7 mouse cellular contexts compared by ENCODE assay signal in genomic region chr17:28800281-28800670, GRCm38 (mm10). TPM values are rescaled to one million over a fixed set of nuclear protein-coding genes. Genes with fewer than 3 reads are reported as not detected.
DNase-seq lines count a peak whose midpoint lies in the region; ATAC-seq lines count a peak whose summit lies in the region.

No protein-coding gene starts in this region.

- H3K27ac ChIP-seq in neural tube, embryonic 15.5 days (replicated peaks), result peak overlapping the region; percentile 99

- H3K27me3 ChIP-seq in neural tube, embryonic 15.5 days (replicated peaks), result no peaks in the 10 kb centered on the region

- peak overlapping the region; percentile 96 for H3K9ac ChIP-seq in neural tube, embryonic 15.5 days (replicated peaks)

- H3K36me3 ChIP-seq in neural tube, embryonic 15.5 days, result no peaks in the 10 kb centered on the region

- peaks cover 32% of the 10 kb centered on the region for H3K4me1 ChIP-seq in neural tube, embryonic 15.5 days

- H3K9me3 ChIP-seq in neural tube, embryonic 15.5 days (replicated peaks), result no peaks in the 10 kb centered on the region

- DNase-seq in retina, adult 2 months (ENCODE audit: low read depth, low spot score), result peak; percentile 6
- no peak for DNase-seq in retina, postnatal 1 day
- peak; percentile 41 to 69 for DNase-seq in kidney, postnatal 36 days
- DNase-seq in thymus, postnatal 0 days (ENCODE audit: low spot score), result no peak
- DNase-seq in spleen, postnatal 10 days (ENCODE audit: low spot score in 2 of 2), result no peak

- ATAC-seq in erythroblast, adult 5-6 weeks (replicated peaks; ENCODE audit: low FRiP score, poor library complexity, severe bottlenecking), result 0 out of 2 replicates have a peak, but pooled peaks have one; percentile 4
- ATAC-seq in neural tube, embryonic 15.5 days (ENCODE audit: low FRiP score), result peak; percentile 21; the same call in 1 of the 2 replicates

- peak overlapping the region; percentile 98 for H3K4me2 ChIP-seq in neural tube, embryonic 15.5 days

- WGBS in neural tube, embryonic 15.5 days, result under 1% methylated on average over 15 of the region's 15 CpGs

- peak overlapping the region; percentile 75 for H3K4me3 ChIP-seq in neural tube, embryonic 15.5 days (replicated peaks)

RNA-seq across cellular contexts. Expression of gene Brpf3, which starts 0.6 kb away (rescaled TPM):
- 325 and 552 TPM in 2 replicates for total RNA-seq in erythroblast, adult 5-6 weeks (2015; ENCODE audit: low replicate concordance)
- total RNA-seq in erythroblast, adult 5-6 weeks (2017; ENCODE audit: low replicate concordance), result 230 and 255 TPM in 2 replicates
- 7.0 and 10.9 TPM in 2 replicates for polyA plus RNA-seq in neural tube, embryonic 15.5 days (2015; fragmentation: Nextera tagmentation; extraction: Ambion mirVana)
- polyA plus RNA-seq in thymus, postnatal 0 days (2015; fragmentation: Nextera tagmentation; extraction: Ambion mirVana), result 6.2 and 8.6 TPM in 2 replicates

RNA-seq across cellular contexts. Expression of gene Mapk13, which starts 31.2 kb away (rescaled TPM):
- total RNA-seq in erythroblast, adult 5-6 weeks (2015; ENCODE audit: low replicate concordance), result 4.6 and 9.8 TPM in 2 replicates
- total RNA-seq in erythroblast, adult 5-6 weeks (2017; ENCODE audit: low replicate concordance), result 2.9 and 11.3 TPM in 2 replicates
- 1.2 and 13.6 TPM in 2 replicates for polyA plus RNA-seq in neural tube, embryonic 15.5 days (2015; fragmentation: Nextera tagmentation; extraction: Ambion mirVana)
- 6.7 and 6.9 TPM in 2 replicates for polyA plus RNA-seq in thymus, postnatal 0 days (2015; fragmentation: Nextera tagmentation; extraction: Ambion mirVana)

RNA-seq across cellular contexts. Expression of gene Pnpla1, which starts 57.9 kb away (rescaled TPM):
- total RNA-seq in erythroblast, adult 5-6 weeks (2015; ENCODE audit: low replicate concordance), result 0.19 TPM in 1 of 2 replicates, not detected in the other
- total RNA-seq in erythroblast, adult 5-6 weeks (2017; ENCODE audit: low replicate concordance), result 0.68 TPM in 1 of 2 replicates, not detected in the other
- polyA plus RNA-seq in neural tube, embryonic 15.5 days (2015; fragmentation: Nextera tagmentation; extraction: Ambion mirVana), result 0.06 and 0.15 TPM in 2 replicates
- polyA plus RNA-seq in thymus, postnatal 0 days (2015; fragmentation: Nextera tagmentation; extraction: Ambion mirVana), result 0.10 TPM in 1 of 2 replicates, not detected in the other

Comparison
In these comparisons a context has a peak if more than half of its experiments do, and no peak if none do; other contexts are left out.
1. DNase-seq: peak in retina, adult 2 months (single experiment) and kidney, postnatal 36 days (2 of 2); none in retina, postnatal 1 day (single experiment), thymus, postnatal 0 days (single experiment) and spleen, postnatal 10 days (0 of 2).